Mouse (Mus musculus) lung, embryonic 15.5 days (tissue): ENCODE data around the gene Hils1. TPM values are rescaled to one million over a fixed set of nuclear protein-coding genes. Genes with fewer than 3 reads are reported as not detected.

Experiments used
- ATAC-seq: fragments of 200-750 bp; cut with Nextera tagmentation; 2 replicates; pipeline ENCODE4 v1.8.0; 2017; ENCODE audit warnings: moderate number of reproducible peaks, borderline replicate concordance; ENCODE audit not compliant: low FRiP score, low TSS enrichment; ENCODE audit errors: extremely low read depth
- H3K27ac ChIP-seq: fragments of 300-500 bp; sonication (generic); 2 replicates; pipeline ENCODE4 v1.5.1; 2015; ENCODE audit warnings: moderate library complexity, mild to moderate bottlenecking, inconsistent platforms
- H3K27me3 ChIP-seq: fragments of 300-500 bp; sonication (generic); 2 replicates; pipeline ENCODE4 v1.6.1; 2015; ENCODE audit warnings: inconsistent platforms
- H3K36me3 ChIP-seq: fragments of 300-500 bp; sonication (generic); 2 replicates; pipeline ENCODE4 v1.6.1; 2015; ENCODE audit warnings: inconsistent platforms
- H3K4me1 ChIP-seq: fragments of 300-500 bp; sonication (generic); 2 replicates; pipeline ENCODE4 v1.6.1; 2015; ENCODE audit warnings: inconsistent platforms
- H3K4me2 ChIP-seq: fragments of 300-500 bp; sonication (generic); 2 replicates; pipeline ENCODE4 v1.6.1; 2015; ENCODE audit warnings: inconsistent platforms, mild to moderate bottlenecking, moderate library complexity
- H3K4me3 ChIP-seq: fragments of 300-500 bp; sonication (generic); 2 replicates; pipeline ENCODE4 v1.5.1; 2015; ENCODE audit warnings: mild to moderate bottlenecking, inconsistent platforms
- H3K9ac ChIP-seq: fragments of 300-500 bp; sonication (generic); 2 replicates; pipeline ENCODE4 v1.6.1; 2015; ENCODE audit warnings: inconsistent platforms
- H3K9me3 ChIP-seq: fragments of 300-500 bp; sonication (generic); 2 replicates; pipeline ENCODE4 v1.6.1; 2016; ENCODE audit warnings: inconsistent platforms
- WGBS: fragments of 180-500 bp; shearing (Covaris S2); methylation state at CpG from one replicate; pipeline ENCODE4 v1.1.7; 2015; 5-methylcytosine and 5-hydroxymethylcytosine counted together
- polyA plus RNA-seq: library from polyadenylated mRNA; unstranded; fragments of >200 nt; fragmentation: Nextera tagmentation; extraction: Ambion mirVana; gene quantifications from 2 replicates; pipeline ENCODE4 v1.2.1, GENCODE M21; 2015

Gene Hils1
- polyA plus RNA-seq, 1 experiment from 2014 or later: not detected

- Histone ChIP-seq H3K27me3 (no peaks in the 10 kb centered on the region), H3K9me3 (no peaks in the 10 kb centered on the region), H3K36me3 (peaks cover 56% of the 10 kb centered on the region), H3K4me2 (no peak overlapping the region), H3K9ac (no peak overlapping the region), H3K4me3 (no peak overlapping the region), H3K27ac (no peak overlapping the region), H3K4me1 (peaks cover 49% of the 10 kb centered on the region)
- WGBS: 66% methylated on average over 16 of the region's 16 CpGs
- no peak for ATAC-seq
These were observed 30.7 kb downstream of the Hils1 start for GRCm38 (mm10) chr11:94998041-94998531.

GRCm38 (mm10) chr11:95000128-95000527 lies 32.7 kb downstream of the Hils1 start:
- H3K36me3 ChIP-seq: peaks cover 70% of the 10 kb centered on the region
- H3K4me3 ChIP-seq: no peak overlapping the region
- H3K27me3 ChIP-seq: no peaks in the 10 kb centered on the region
- 63% methylated on average over 8 of the region's 8 CpGs for WGBS
- no peaks in the 10 kb centered on the region for H3K9me3 ChIP-seq
- no peak overlapping the region for H3K9ac ChIP-seq
- H3K4me1 ChIP-seq: peaks cover 29% of the 10 kb centered on the region
- H3K27ac ChIP-seq: peak overlapping the region; percentile 81
- H3K4me2 ChIP-seq: no peak overlapping the region
- no peak for ATAC-seq

- Histone ChIP-seq H3K9me3 (no peaks in the 10 kb centered on the region), H3K4me3 (0 out of 2 replicates have a peak overlapping the region, but pooled peaks have one; percentile 3), H3K4me1 (peaks cover 24% of the 10 kb centered on the region), H3K9ac (no peak overlapping the region), H3K36me3 (peaks cover 74% of the 10 kb centered on the region), H3K27me3 (no peaks in the 10 kb centered on the region), H3K4me2 (peak overlapping the region; percentile 29), H3K27ac (peak overlapping the region; percentile 81)
- ATAC-seq: peak; percentile 10; the same call in 1 of the 2 replicates
- 18% methylated on average over 4 of the region's 4 CpGs for WGBS
These were observed 33.2 kb downstream of the Hils1 start for GRCm38 (mm10) chr11:95000548-95000947.

GRCm38 (mm10) chr11:95001058-95001457 lies 33.7 kb downstream of the Hils1 start:
- H3K4me1 ChIP-seq: peaks cover 22% of the 10 kb centered on the region
- WGBS: 3% methylated on average over 8 of the region's 8 CpGs
- H3K9me3 ChIP-seq: no peaks in the 10 kb centered on the region
- H3K27me3 ChIP-seq: no peaks in the 10 kb centered on the region
- H3K9ac ChIP-seq: no peak overlapping the region
- peak overlapping the region; percentile 81 for H3K27ac ChIP-seq
- ATAC-seq: peak; percentile 53
- H3K4me3 ChIP-seq: 0 out of 2 replicates have a peak overlapping the region, but pooled peaks have one; percentile 3
- peaks cover 74% of the 10 kb centered on the region for H3K36me3 ChIP-seq
- H3K4me2 ChIP-seq: peak overlapping the region; percentile 29

GRCm38 (mm10) chr11:95001584-95002347 lies 34.4 kb downstream of the Hils1 start:
- Histone ChIP-seq H3K4me2 (no peak overlapping the region), H3K9ac (no peak overlapping the region; the same call in 1 of the 2 replicates), H3K4me1 (peaks cover 24% of the 10 kb centered on the region), H3K4me3 (no peak overlapping the region), H3K27ac (no peak overlapping the region; the same call in 1 of the 2 replicates), H3K27me3 (no peaks in the 10 kb centered on the region), H3K9me3 (no peaks in the 10 kb centered on the region), H3K36me3 (peaks cover 67% of the 10 kb centered on the region)
- ATAC-seq: no peak
- 84% methylated on average over 21 of the region's 21 CpGs for WGBS

- peaks cover 32% of the 10 kb centered on the region for H3K4me1 ChIP-seq
- no peak for ATAC-seq
- H3K36me3 ChIP-seq: peaks cover 57% of the 10 kb centered on the region
- WGBS: 91% methylated on average over 8 of the region's 8 CpGs
- no peak overlapping the region for H3K27ac ChIP-seq
- H3K4me3 ChIP-seq: no peak overlapping the region
- H3K4me2 ChIP-seq: no peak overlapping the region
- H3K9me3 ChIP-seq: no peaks in the 10 kb centered on the region
- H3K9ac ChIP-seq: no peak overlapping the region
- H3K27me3 ChIP-seq: no peaks in the 10 kb centered on the region
These were observed 35.3 kb downstream of the Hils1 start for GRCm38 (mm10) chr11:95002705-95003104.

- H3K9me3 ChIP-seq: no peaks in the 10 kb centered on the region
- no peaks in the 10 kb centered on the region for H3K27me3 ChIP-seq
- H3K9ac ChIP-seq: no peak overlapping the region
- H3K27ac ChIP-seq: no peak overlapping the region
- peaks cover 36% of the 10 kb centered on the region for H3K4me1 ChIP-seq
- WGBS: 87% methylated on average over 12 of the region's 12 CpGs
- H3K36me3 ChIP-seq: peaks cover 41% of the 10 kb centered on the region
- H3K4me3 ChIP-seq: no peak overlapping the region
- H3K4me2 ChIP-seq: no peak overlapping the region
- no peak for ATAC-seq
These were observed 36.9 kb downstream of the Hils1 start for GRCm38 (mm10) chr11:95004136-95004936.

DNA sequence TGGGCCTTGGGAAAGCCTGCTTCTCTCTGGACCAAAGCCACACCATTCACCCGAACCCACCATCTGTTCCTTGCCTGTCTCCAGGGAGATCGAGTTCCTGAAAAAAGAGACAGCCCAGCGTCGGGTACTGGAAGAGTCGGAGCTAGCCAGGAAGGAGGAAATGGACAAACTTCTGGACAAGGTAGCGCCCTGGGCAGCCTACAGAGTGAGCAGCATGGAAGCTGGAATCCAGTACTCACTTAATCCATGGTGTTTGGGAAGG lies 37.5 kb downstream of the Hils1 start:
- ATAC-seq: no peak
- Histone ChIP-seq H3K4me1 (peaks cover 39% of the 10 kb centered on the region), H3K4me3 (no peak overlapping the region), H3K27me3 (no peaks in the 10 kb centered on the region), H3K9me3 (no peaks in the 10 kb centered on the region), H3K27ac (no peak overlapping the region), H3K9ac (no peak overlapping the region), H3K4me2 (no peak overlapping the region), H3K36me3 (peaks cover 38% of the 10 kb centered on the region)
- 65% methylated on average over 6 of the region's 6 CpGs for WGBS

- no peaks in the 10 kb centered on the region for H3K9me3 ChIP-seq
- no peaks in the 10 kb centered on the region for H3K27me3 ChIP-seq
- H3K4me3 ChIP-seq: peak overlapping the region; percentile 40
- H3K4me2 ChIP-seq: peak overlapping the region; percentile 67
- ATAC-seq: no peak
- WGBS: 34% methylated on average over 4 of the region's 4 CpGs
- peak overlapping the region; percentile 67 for H3K27ac ChIP-seq
- peaks cover 38% of the 10 kb centered on the region for H3K36me3 ChIP-seq
- H3K4me1 ChIP-seq: peaks cover 33% of the 10 kb centered on the region
- peak overlapping the region; percentile 16; the same call in 1 of the 2 replicates for H3K9ac ChIP-seq
These were observed 38.6 kb downstream of the Hils1 start for GRCm38 (mm10) chr11:95006038-95006437.

DNA sequence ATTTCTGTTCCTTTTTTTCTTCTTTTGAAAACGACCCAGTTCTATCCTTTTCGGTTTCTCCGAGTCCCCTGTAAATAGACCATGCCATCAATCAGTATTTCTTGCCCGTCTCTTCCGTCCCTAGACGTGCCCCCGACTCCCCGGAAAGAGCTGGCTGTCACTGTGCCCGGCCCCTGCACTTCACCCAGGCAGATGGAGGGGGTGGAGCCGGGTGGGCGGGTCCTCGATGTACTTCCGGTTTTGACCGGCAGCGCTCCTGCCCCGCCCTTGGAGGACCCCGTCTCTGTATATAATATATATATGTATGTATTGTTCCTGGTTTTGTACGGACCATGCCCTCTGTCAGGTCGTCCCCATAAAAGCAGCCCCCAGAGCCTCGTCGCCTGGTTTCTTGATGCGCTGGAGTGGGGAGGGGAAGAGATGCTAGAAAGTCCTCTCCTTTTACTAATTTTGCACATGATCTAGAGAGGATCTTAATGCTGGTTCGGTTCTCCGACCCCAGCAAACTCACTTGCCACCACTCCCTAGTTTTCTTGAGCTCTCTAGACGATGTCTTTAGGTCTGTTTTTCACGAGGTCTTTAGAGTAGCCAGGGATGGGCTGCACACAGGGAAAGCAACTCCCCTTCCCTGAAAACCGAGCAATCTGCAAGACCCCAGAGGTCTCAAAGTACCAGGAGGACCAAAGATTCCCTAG lies 39.3 kb downstream of the Hils1 start:
- peak overlapping the region; percentile 30 for H3K9ac ChIP-seq
- H3K4me3 ChIP-seq: peak overlapping the region; percentile 40
- H3K36me3 ChIP-seq: peaks cover 33% of the 10 kb centered on the region
- H3K4me2 ChIP-seq: peak overlapping the region; percentile 67
- H3K27me3 ChIP-seq: no peaks in the 10 kb centered on the region
- peaks cover 37% of the 10 kb centered on the region for H3K4me1 ChIP-seq
- 1% methylated on average over 27 of the region's 27 CpGs for WGBS
- H3K27ac ChIP-seq: peak overlapping the region; percentile 67
- ATAC-seq: peak; percentile 61; the same call in 1 of the 2 replicates
- H3K9me3 ChIP-seq: no peaks in the 10 kb centered on the region

DNA sequence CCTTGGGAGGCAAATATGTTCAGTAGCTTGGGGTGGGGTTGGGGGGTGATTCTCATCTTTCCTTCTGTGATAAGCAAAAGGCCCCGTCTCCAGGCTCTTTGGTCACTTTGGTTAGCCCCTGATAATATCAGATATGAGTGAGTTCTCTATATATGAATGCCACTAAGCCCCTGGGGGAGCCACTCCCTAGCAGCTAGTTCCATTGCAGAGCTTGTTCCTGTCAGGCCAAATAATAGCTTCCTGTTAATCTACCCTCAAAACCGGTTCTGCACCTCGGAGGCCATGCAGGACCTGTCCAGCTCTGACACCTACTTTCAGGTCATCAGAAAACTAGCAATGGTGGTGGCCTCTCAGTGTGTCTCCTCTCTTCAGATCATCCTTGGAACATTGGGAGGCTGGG lies 40.0 kb downstream of the Hils1 start:
- WGBS: 47% methylated on average over 3 of the region's 3 CpGs
- Histone ChIP-seq H3K9ac (no peak overlapping the region), H3K36me3 (peaks cover 25% of the 10 kb centered on the region), H3K27me3 (no peaks in the 10 kb centered on the region), H3K27ac (peak overlapping the region; percentile 67; the same call in 1 of the 2 replicates), H3K9me3 (no peaks in the 10 kb centered on the region), H3K4me1 (peaks cover 42% of the 10 kb centered on the region), H3K4me3 (no peak overlapping the region), H3K4me2 (no peak overlapping the region)
- no peak for ATAC-seq
